Mouse (Mus musculus): ENCODE results near the gene Kcnd3.

Gene Kcnd3

GRCm38 (mm10) chr3:105655031-105655585 lies 203.0 kb downstream of the Kcnd3 start:
- DNase-seq (ENCODE audit: low read depth, low spot score) = no peak

- no peak for DNase-seq (ENCODE audit: low read depth, low spot score)
These were observed 208.4 kb downstream of the Kcnd3 start for GRCm38 (mm10) chr3:105660530-105660929.

GRCm38 (mm10) chr3:105663043-105663442 lies 210.9 kb downstream of the Kcnd3 start:
- DNase-seq (ENCODE audit: low read depth, low spot score) = no peak

- DNase-seq (ENCODE audit: low read depth, low spot score) = no peak
These were observed 213.1 kb downstream of the Kcnd3 start for GRCm38 (mm10) chr3:105665105-105665765.

- no peak for DNase-seq (ENCODE audit: low read depth, low spot score)
These were observed 214.9 kb downstream of the Kcnd3 start for GRCm38 (mm10) chr3:105666996-105667523.

GRCm38 (mm10) chr3:105668161-105668560 lies 216.0 kb downstream of the Kcnd3 start:
- DNase-seq (ENCODE audit: low read depth, low spot score) = no peak

GRCm38 (mm10) chr3:105669776-105670175 lies 217.6 kb downstream of the Kcnd3 start:
- DNase-seq (ENCODE audit: low read depth, low spot score) = no peak

- DNase-seq (ENCODE audit: low read depth, low spot score) = no peak
These were observed 218.7 kb downstream of the Kcnd3 start for GRCm38 (mm10) chr3:105670801-105671200.

GRCm38 (mm10) chr3:105674595-105675218 lies 222.6 kb downstream of the Kcnd3 start:
- DNase-seq (ENCODE audit: low read depth, low spot score) = peak; percentile 70

- DNase-seq (ENCODE audit: low read depth, low spot score) = no peak
These were observed 223.8 kb downstream of the Kcnd3 start for GRCm38 (mm10) chr3:105675932-105676331.

GRCm38 (mm10) chr3:105680346-105680745 lies 228.2 kb downstream of the Kcnd3 start:
- DNase-seq (ENCODE audit: low read depth, low spot score) = no peak

- no peak for DNase-seq (ENCODE audit: low read depth, low spot score)
These were observed 234.5 kb downstream of the Kcnd3 start for GRCm38 (mm10) chr3:105686394-105687323.

- peak; percentile 97 for DNase-seq (ENCODE audit: low read depth, low spot score)
These were observed 235.4 kb downstream of the Kcnd3 start, which contains the start of gene Ddx20 for GRCm38 (mm10) chr3:105687324-105688060. Gene Ddx20 (minus strand): TSS chr3:105687574.

GRCm38 (mm10) chr3:105688536-105688935 lies 236.4 kb downstream of the Kcnd3 start:
- DNase-seq (ENCODE audit: low read depth, low spot score) = no peak

- no peak for DNase-seq (ENCODE audit: low read depth, low spot score)
These were observed 241.4 kb downstream of the Kcnd3 start for GRCm38 (mm10) chr3:105693327-105694080.

- DNase-seq (ENCODE audit: low read depth, low spot score) = no peak
These were observed 243.6 kb downstream of the Kcnd3 start for GRCm38 (mm10) chr3:105695476-105696386.

GRCm38 (mm10) chr3:105696387-105697147 lies 244.4 kb downstream of the Kcnd3 start:
- DNase-seq (ENCODE audit: low read depth, low spot score) = no peak

GRCm38 (mm10) chr3:105697148-105697441 lies 245.0 kb downstream of the Kcnd3 start:
- no peak for DNase-seq (ENCODE audit: low read depth, low spot score)

- DNase-seq (ENCODE audit: low read depth, low spot score) = no peak
These were observed 246.2 kb downstream of the Kcnd3 start for GRCm38 (mm10) chr3:105698311-105698710.

Measured in brain, embryonic 18.5 days (tissue).